Mouse (Mus musculus) limb, embryonic 15.5 days (tissue): ENCODE measurements around the gene Nbeal2. TPM values are rescaled to one million over a fixed set of nuclear protein-coding genes. Genes with fewer than 3 reads are reported as not detected.

Source experiments
- ATAC-seq: fragments of 200-750 bp; cut with Nextera tagmentation; 2 replicates; pipeline ENCODE4 v1.8.0; 2017; ENCODE audit warnings: low read depth, moderate TSS enrichment; ENCODE audit not compliant: insufficient number of reproducible peaks, low FRiP score, low TSS enrichment
- H3K27ac ChIP-seq: fragments of 300-500 bp; sonication (generic); 2 replicates; pipeline ENCODE4 v1.5.1; 2015; ENCODE audit warnings: moderate library complexity, mild to moderate bottlenecking, inconsistent platforms
- H3K27me3 ChIP-seq: fragments of 300-500 bp; sonication (generic); 2 replicates; pipeline ENCODE4 v1.6.1; 2015; ENCODE audit warnings: inconsistent platforms
- H3K36me3 ChIP-seq: fragments of 300-500 bp; sonication (generic); 2 replicates; pipeline ENCODE4 v1.6.1; 2015; ENCODE audit warnings: inconsistent platforms
- H3K4me1 ChIP-seq: fragments of 300-500 bp; sonication (generic); 2 replicates; pipeline ENCODE4 v1.6.1; 2015; ENCODE audit warnings: inconsistent platforms
- H3K4me2 ChIP-seq: fragments of 300-500 bp; sonication (generic); 2 replicates; pipeline ENCODE4 v1.6.1; 2015; ENCODE audit warnings: mild to moderate bottlenecking, inconsistent platforms
- H3K4me3 ChIP-seq: fragments of 300-500 bp; sonication (generic); 2 replicates; pipeline ENCODE4 v1.5.1; 2015; ENCODE audit warnings: mild to moderate bottlenecking, inconsistent platforms
- H3K9ac ChIP-seq: fragments of 300-500 bp; sonication (generic); 2 replicates; pipeline ENCODE4 v1.6.1; 2015; ENCODE audit warnings: inconsistent platforms
- H3K9me3 ChIP-seq: fragments of 300-500 bp; sonication (generic); 2 replicates; pipeline ENCODE4 v1.6.1; 2016; ENCODE audit warnings: inconsistent platforms
- WGBS: fragments of 180-500 bp; shearing (Covaris S2); methylation state at CpG from one replicate; pipeline ENCODE4 v1.1.7; 2015; 5-methylcytosine and 5-hydroxymethylcytosine counted together
- microRNA-seq: library from miRNA; unstranded; fragments of <30 nt; microRNA quantifications from one replicate; pipeline ENCODE4, GENCODE M21; 2016
- polyA plus RNA-seq: library from polyadenylated mRNA; unstranded; fragments of >200 nt; fragmentation: Nextera tagmentation; extraction: Ambion mirVana; gene quantifications from 2 replicates; pipeline ENCODE4 v1.2.1, GENCODE M21; 2015

The Nbeal2 gene
- polyA plus RNA-seq, 1 experiment from 2014 or later = 5.7 TPM

DNA sequence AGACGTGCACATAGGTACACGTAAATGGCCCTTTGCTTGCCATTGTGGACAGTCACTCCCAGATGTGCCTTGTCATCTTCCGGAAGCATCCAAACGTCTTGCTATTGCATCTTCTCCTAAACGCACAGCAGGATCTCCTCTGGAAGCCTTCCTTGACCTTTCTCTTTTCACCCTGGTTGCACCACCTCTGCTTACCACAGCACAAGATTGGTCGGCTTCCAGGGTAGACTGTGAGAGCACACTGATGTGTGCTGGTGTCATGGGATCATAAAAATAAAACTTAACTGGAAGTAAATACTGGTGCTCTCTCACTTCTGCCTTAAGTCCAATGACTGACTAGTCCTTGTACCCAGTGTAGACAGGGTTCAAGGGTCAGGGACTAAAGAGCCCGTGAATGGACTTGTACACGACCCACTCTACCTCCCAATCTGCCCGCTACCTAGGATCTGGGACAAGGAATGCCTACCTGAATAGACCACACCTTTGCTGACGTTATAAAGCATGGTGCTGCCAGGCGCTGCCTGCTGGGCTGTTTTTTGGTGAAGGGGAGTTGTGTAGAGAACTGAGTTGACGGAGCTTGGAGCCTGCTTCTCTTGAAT is 31.2 kb downstream of the Nbeal2 start:
- no peaks in the 10 kb centered on the region for H3K27me3 ChIP-seq
- no peaks in the 10 kb centered on the region for H3K9me3 ChIP-seq
- ATAC-seq = no peak
- peak overlapping the region; percentile 87; the same call in 1 of the 2 replicates for H3K27ac ChIP-seq
- peaks cover 38% of the 10 kb centered on the region for H3K4me1 ChIP-seq
- peaks cover 46% of the 10 kb centered on the region for H3K36me3 ChIP-seq
- no peak overlapping the region; the same call in 1 of the 2 replicates for H3K4me2 ChIP-seq
- WGBS = 81% methylated on average over 12 of the region's 12 CpGs
- H3K4me3 ChIP-seq = no peak overlapping the region
- H3K9ac ChIP-seq = no peak overlapping the region

DNA sequence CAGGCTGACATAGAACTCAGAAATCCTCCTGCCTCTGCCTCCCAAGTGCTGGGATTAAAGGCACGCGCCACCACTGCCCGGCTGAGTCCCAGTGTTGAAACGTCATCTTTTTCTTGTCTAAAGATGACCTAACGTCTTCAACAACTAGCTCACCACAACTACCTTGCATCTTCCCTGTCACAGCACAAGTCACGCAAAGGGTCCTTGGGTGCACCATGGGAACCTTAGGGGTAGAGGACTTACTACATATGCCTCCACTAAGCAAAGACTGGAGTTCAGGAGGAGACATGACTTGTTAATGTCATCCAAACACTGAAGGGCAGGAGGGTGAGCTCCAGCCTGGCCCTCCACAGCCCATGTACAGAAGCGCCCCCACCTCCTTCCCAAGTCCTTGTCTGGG is 33.3 kb downstream of the Nbeal2 start:
- H3K36me3 ChIP-seq = peaks cover 60% of the 10 kb centered on the region

GRCm38 (mm10) chr9:110620180-110620579 is 33.8 kb downstream of the Nbeal2 start:
- Histone ChIP-seq H3K9me3 (no peaks in the 10 kb centered on the region), H3K9ac (no peak overlapping the region), H3K27ac (0 out of 2 replicates have a peak overlapping the region, but pooled peaks have one; percentile 43), H3K27me3 (no peaks in the 10 kb centered on the region), H3K4me2 (no peak overlapping the region), H3K4me1 (peaks cover 29% of the 10 kb centered on the region), H3K36me3 (peaks cover 65% of the 10 kb centered on the region), H3K4me3 (no peak overlapping the region)
- WGBS = 78% methylated on average over 7 of the region's 7 CpGs
- no peak for ATAC-seq

More for the DNA sequence above, 33.3 kb downstream of the Nbeal2 start:
- WGBS = 95% methylated on average over 7 of the region's 7 CpGs
- Histone ChIP-seq H3K4me2 (no peak overlapping the region), H3K4me3 (no peak overlapping the region), H3K27me3 (no peaks in the 10 kb centered on the region), H3K9ac (no peak overlapping the region), H3K4me1 (peaks cover 34% of the 10 kb centered on the region), H3K9me3 (no peaks in the 10 kb centered on the region), H3K27ac (no peak overlapping the region)
- no peak for ATAC-seq

- H3K27ac ChIP-seq = 0 out of 2 replicates have a peak overlapping the region, but pooled peaks have one; percentile 11
- no peak overlapping the region for H3K4me2 ChIP-seq
- H3K9me3 ChIP-seq = no peaks in the 10 kb centered on the region
- H3K27me3 ChIP-seq = no peaks in the 10 kb centered on the region
- no peak overlapping the region for H3K9ac ChIP-seq
- no peak overlapping the region for H3K4me3 ChIP-seq
- 0 out of 2 replicates have a peak, but pooled peaks cover 4% of the 10 kb centered on the region for H3K4me1 ChIP-seq
- H3K36me3 ChIP-seq = peaks cover 71% of the 10 kb centered on the region
- WGBS = 80% methylated on average over 3 of the region's 3 CpGs
- ATAC-seq = no peak
Measured at GRCm38 (mm10) chr9:110617081-110617480, 36.9 kb downstream of the Nbeal2 start.

- WGBS = 89% methylated on average over 3 of the region's 3 CpGs
- no peak for ATAC-seq
- no peak overlapping the region for H3K4me2 ChIP-seq
- H3K27ac ChIP-seq = no peak overlapping the region
- H3K9me3 ChIP-seq = no peaks in the 10 kb centered on the region
- H3K9ac ChIP-seq = no peak overlapping the region
- H3K4me3 ChIP-seq = no peak overlapping the region
- H3K27me3 ChIP-seq = no peaks in the 10 kb centered on the region
- peaks cover 59% of the 10 kb centered on the region for H3K36me3 ChIP-seq
- H3K4me1 ChIP-seq = no peaks in the 10 kb centered on the region
Measured at GRCm38 (mm10) chr9:110611471-110611870, 42.5 kb downstream of the Nbeal2 start.

DNA sequence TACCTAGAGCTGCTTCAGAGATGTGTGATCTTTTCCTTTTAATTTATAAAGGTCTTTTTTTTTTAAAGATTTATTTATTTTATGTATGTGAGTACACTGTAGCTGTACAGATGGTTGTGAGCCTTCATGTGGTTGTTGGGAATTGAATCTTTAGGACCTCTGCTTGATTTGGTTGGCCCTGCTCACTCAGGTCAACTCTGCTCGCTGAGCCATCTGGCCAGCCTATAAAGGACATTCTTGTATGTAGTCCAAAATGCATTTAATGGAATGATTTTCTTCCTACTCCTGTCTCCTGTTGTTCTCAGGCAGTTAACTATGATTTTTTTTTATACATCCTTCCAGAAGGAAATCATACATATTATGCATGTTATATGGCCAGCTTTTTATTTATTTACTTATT is 70.4 kb downstream of the Nbeal2 start:
- no peak for ATAC-seq
- H3K9me3 ChIP-seq = no peaks in the 10 kb centered on the region
- H3K9ac ChIP-seq = no peak overlapping the region
- no peak overlapping the region for H3K4me3 ChIP-seq
- WGBS = 41% methylated on average over 1 of the region's 1 CpGs
- H3K4me2 ChIP-seq = no peak overlapping the region
- no peaks in the 10 kb centered on the region for H3K4me1 ChIP-seq
- H3K27me3 ChIP-seq = no peaks in the 10 kb centered on the region
- H3K36me3 ChIP-seq = peaks cover 14% of the 10 kb centered on the region
- H3K27ac ChIP-seq = no peak overlapping the region

- Histone ChIP-seq H3K9me3 (no peaks in the 10 kb centered on the region), H3K27ac (no peak overlapping the region), H3K36me3 (peaks cover 21% of the 10 kb centered on the region), H3K4me2 (no peak overlapping the region), H3K27me3 (no peaks in the 10 kb centered on the region), H3K9ac (no peak overlapping the region), H3K4me1 (no peaks in the 10 kb centered on the region), H3K4me3 (no peak overlapping the region)
- 86% methylated on average over 2 of the region's 2 CpGs for WGBS
- no peak for ATAC-seq
Measured at GRCm38 (mm10) chr9:110582161-110582560, 71.8 kb downstream of the Nbeal2 start.

Small RNAs within 50 kb of the gene (microRNA-seq; reads per million reads assigned to microRNA genes)
- gene Mir8107 = not detected

Other genes starting within 250 kb of the Nbeal2 start
- 16.5 and 17.1 TPM in 2 replicates for gene Ptpn23, start 245.9 kb downstream of the Nbeal2 start, polyA plus RNA-seq
- 4.2 and 9.6 TPM in 2 replicates for gene Ngp, start 234.4 kb downstream of the Nbeal2 start, polyA plus RNA-seq
- gene Klhl18, start 177.5 kb downstream of the Nbeal2 start, polyA plus RNA-seq = 10.5 and 11.3 TPM in 2 replicates
- gene Kif9, start 177.2 kb downstream of the Nbeal2 start, polyA plus RNA-seq = 0.95 and 1.3 TPM in 2 replicates
- gene Setd2, start 121.6 kb downstream of the Nbeal2 start, polyA plus RNA-seq = 31.9 and 34.0 TPM in 2 replicates
- 43.5 and 46.4 TPM in 2 replicates for gene Nradd, start 29.7 kb downstream of the Nbeal2 start, polyA plus RNA-seq
- 116 and 126 TPM in 2 replicates for gene Ccdc12, start 2.3 kb upstream of the Nbeal2 start, polyA plus RNA-seq
- gene Myl3, start 87.7 kb upstream of the Nbeal2 start, polyA plus RNA-seq = 16.3 and 125 TPM in 2 replicates
- gene Pth1r, start 93.0 kb upstream of the Nbeal2 start, polyA plus RNA-seq = 82.6 and 110 TPM in 2 replicates
- gene Prss42, start 144.0 kb upstream of the Nbeal2 start, polyA plus RNA-seq = not detected in 2 replicates
- gene Prss44, start 159.8 kb upstream of the Nbeal2 start, polyA plus RNA-seq = not detected in 2 replicates
- not detected in 2 replicates for gene Prss43, start 172.5 kb upstream of the Nbeal2 start, polyA plus RNA-seq
- not detected in 2 replicates for gene Prss45, start 180.4 kb upstream of the Nbeal2 start, polyA plus RNA-seq
- not detected in 2 replicates for gene Prss46, start 190.3 kb upstream of the Nbeal2 start, polyA plus RNA-seq
- gene Prss50, start 203.8 kb upstream of the Nbeal2 start, polyA plus RNA-seq = 0.32 and 0.46 TPM in 2 replicates
- 2.8 and 3.7 TPM in 2 replicates for gene Als2cl, start 225.7 kb upstream of the Nbeal2 start, polyA plus RNA-seq
- gene Tmie, start 226.0 kb upstream of the Nbeal2 start, polyA plus RNA-seq = 0.93 and 1.1 TPM in 2 replicates